Mouse (Mus musculus): Measurements from ENCODE around the gene Tgfbr3.

Tgfbr3 gene

GRCm38 (mm10) chr5:107150555-107151312 lies 138.7 kb downstream of the Tgfbr3 start:
- DNase-seq (ENCODE audit: low read depth, low spot score), result no peak

- peak; percentile 76 for DNase-seq (ENCODE audit: low read depth, low spot score)
Observed at GRCm38 (mm10) chr5:107147951-107148766, 141.3 kb downstream of the Tgfbr3 start.

- DNase-seq (ENCODE audit: low read depth, low spot score), result no peak
Observed at GRCm38 (mm10) chr5:107147413-107147812, 142.0 kb downstream of the Tgfbr3 start.

- DNase-seq (ENCODE audit: low read depth, low spot score), result no peak
Observed at GRCm38 (mm10) chr5:107146111-107146616, 143.3 kb downstream of the Tgfbr3 start.

GRCm38 (mm10) chr5:107145125-107145524 lies 144.3 kb downstream of the Tgfbr3 start:
- no peak for DNase-seq (ENCODE audit: low read depth, low spot score)

GRCm38 (mm10) chr5:107144263-107144843 lies 145.1 kb downstream of the Tgfbr3 start:
- no peak for DNase-seq (ENCODE audit: low read depth, low spot score)

- DNase-seq (ENCODE audit: low read depth, low spot score), result no peak
Observed at GRCm38 (mm10) chr5:107143406-107143805, 146.0 kb downstream of the Tgfbr3 start.

- no peak for DNase-seq (ENCODE audit: low read depth, low spot score)
Observed at GRCm38 (mm10) chr5:107142791-107143190, 146.6 kb downstream of the Tgfbr3 start.

GRCm38 (mm10) chr5:107141375-107141774 lies 148.1 kb downstream of the Tgfbr3 start:
- no peak for DNase-seq (ENCODE audit: low read depth, low spot score)

- no peak for DNase-seq (ENCODE audit: low read depth, low spot score)
Observed at GRCm38 (mm10) chr5:107139800-107140651, 149.4 kb downstream of the Tgfbr3 start.

- no peak for DNase-seq (ENCODE audit: low read depth, low spot score)
Observed at GRCm38 (mm10) chr5:107133336-107133735, 156.1 kb downstream of the Tgfbr3 start.

- DNase-seq (ENCODE audit: low read depth, low spot score), result no peak
Observed at GRCm38 (mm10) chr5:107132231-107132630, 157.2 kb downstream of the Tgfbr3 start.

GRCm38 (mm10) chr5:107129304-107129703 lies 160.1 kb downstream of the Tgfbr3 start:
- DNase-seq (ENCODE audit: low read depth, low spot score), result no peak

GRCm38 (mm10) chr5:107126561-107126960 lies 162.9 kb downstream of the Tgfbr3 start:
- no peak for DNase-seq (ENCODE audit: low read depth, low spot score)

- DNase-seq (ENCODE audit: low read depth, low spot score), result no peak
Observed at GRCm38 (mm10) chr5:107125131-107125530, 164.3 kb downstream of the Tgfbr3 start.

GRCm38 (mm10) chr5:107124531-107124930 lies 164.9 kb downstream of the Tgfbr3 start:
- DNase-seq (ENCODE audit: low read depth, low spot score), result no peak

- DNase-seq (ENCODE audit: low read depth, low spot score), result no peak
Observed at GRCm38 (mm10) chr5:107122622-107123021, 166.8 kb downstream of the Tgfbr3 start.

GRCm38 (mm10) chr5:107121086-107121485 lies 168.3 kb downstream of the Tgfbr3 start:
- no peak for DNase-seq (ENCODE audit: low read depth, low spot score)

GRCm38 (mm10) chr5:107120624-107121023 lies 168.8 kb downstream of the Tgfbr3 start:
- DNase-seq (ENCODE audit: low read depth, low spot score), result no peak

- no peak for DNase-seq (ENCODE audit: low read depth, low spot score)
Observed at GRCm38 (mm10) chr5:107119896-107120295, 169.5 kb downstream of the Tgfbr3 start.

- DNase-seq (ENCODE audit: low read depth, low spot score), result no peak
Observed at GRCm38 (mm10) chr5:107116821-107117220, 172.6 kb downstream of the Tgfbr3 start.
